Mouse (Mus musculus) intestine, embryonic 16.5 days (tissue): ENCODE measurements around the gene Dtnbp1. TPM values are rescaled to one million over a fixed set of nuclear protein-coding genes. Genes with fewer than 3 reads are reported as not detected.

Experiments
- ATAC-seq: fragments of 200-750 bp; cut with Nextera tagmentation; 2 replicates; pipeline ENCODE4 v1.8.0; 2017; ENCODE audit warnings: moderate TSS enrichment, moderate library complexity
- H3K27ac ChIP-seq: fragments of 300-500 bp; sonication (generic); 2 replicates; pipeline ENCODE4 v1.5.1; 2014; ENCODE audit warnings: mild to moderate bottlenecking, low read length
- H3K27me3 ChIP-seq: fragments of 300-500 bp; sonication (generic); replicated peaks from 2 replicates; pipeline ENCODE4 v1.6.1; 2014; ENCODE audit warnings: low read length, control low read depth, mixed read lengths; ENCODE audit not compliant: control insufficient read depth, insufficient read depth
- H3K36me3 ChIP-seq: fragments of 300-500 bp; sonication (generic); 2 replicates; pipeline ENCODE4 v1.6.1; 2014; ENCODE audit warnings: low read length, control low read depth; ENCODE audit not compliant: control insufficient read depth, insufficient read depth
- H3K4me1 ChIP-seq: fragments of 300-500 bp; sonication (generic); 2 replicates; pipeline ENCODE4 v1.6.1; 2014; ENCODE audit warnings: low read length, control low read depth, mixed read lengths; ENCODE audit not compliant: control insufficient read depth, insufficient read depth
- H3K4me2 ChIP-seq: fragments of 300-500 bp; sonication (generic); 2 replicates; pipeline ENCODE4 v1.6.1; 2014; ENCODE audit warnings: low read depth, low read length, control low read depth
- H3K4me3 ChIP-seq: fragments of 300-500 bp; sonication (generic); 2 replicates; pipeline ENCODE4 v1.5.1; 2014; ENCODE audit warnings: mild to moderate bottlenecking, low read length
- H3K9ac ChIP-seq: fragments of 300-500 bp; sonication (generic); 2 replicates; pipeline ENCODE4 v1.6.1; 2014; ENCODE audit warnings: low read depth, low read length
- H3K9me3 ChIP-seq: fragments of 300-500 bp; sonication (generic); 2 replicates; pipeline ENCODE4 v1.6.1; 2016; ENCODE audit warnings: low read length, control low read depth; ENCODE audit not compliant: control insufficient read depth
- WGBS: fragments of 180-500 bp; shearing (Covaris S2); extraction: QIAGEN DNeasy Blood & Tissue Kit; methylation state at CpG from one replicate; pipeline ENCODE4 v1.1.7; 2014; 5-methylcytosine and 5-hydroxymethylcytosine counted together
- polyA plus RNA-seq: library from polyadenylated mRNA; unstranded; fragments of >200 nt; fragmentation: Nextera tagmentation; extraction: Ambion mirVana; gene quantifications from 2 replicates; pipeline ENCODE4 v1.2.1, GENCODE M21; 2015

Dtnbp1 gene
- polyA plus RNA-seq, 1 experiment from 2014 or later = 64.9 TPM

DNA sequence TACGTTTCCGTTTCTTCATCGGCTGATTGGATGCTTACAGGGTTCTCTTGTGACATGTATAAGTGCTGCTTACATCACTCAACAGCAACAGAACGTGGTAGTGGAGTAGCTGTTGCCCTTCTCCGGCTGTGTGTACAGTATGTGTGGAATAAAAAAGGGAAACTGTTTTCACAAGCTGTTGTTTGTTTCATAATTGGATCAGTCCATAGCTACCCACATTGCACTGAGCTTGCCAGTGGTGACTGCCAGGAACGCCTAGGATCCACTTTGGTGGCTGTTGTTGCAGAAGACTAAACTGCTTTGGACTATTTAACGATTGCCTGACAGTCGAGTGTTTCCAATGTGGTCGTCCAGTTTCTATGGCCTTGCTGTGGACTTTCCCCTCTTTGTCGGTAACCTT lies 80.9 kb downstream of the Dtnbp1 start:
- Histone ChIP-seq H3K4me2 (no peak overlapping the region), H3K4me1 (no peaks in the 10 kb centered on the region), H3K9ac (no peak overlapping the region), H3K4me3 (no peak overlapping the region), H3K27ac (no peak overlapping the region), H3K9me3 (no peaks in the 10 kb centered on the region), H3K36me3 (peaks cover 11% of the 10 kb centered on the region), H3K27me3 (no peaks in the 10 kb centered on the region)
- no peak for ATAC-seq
- 65% methylated on average over 10 of the region's 10 CpGs for WGBS

DNA sequence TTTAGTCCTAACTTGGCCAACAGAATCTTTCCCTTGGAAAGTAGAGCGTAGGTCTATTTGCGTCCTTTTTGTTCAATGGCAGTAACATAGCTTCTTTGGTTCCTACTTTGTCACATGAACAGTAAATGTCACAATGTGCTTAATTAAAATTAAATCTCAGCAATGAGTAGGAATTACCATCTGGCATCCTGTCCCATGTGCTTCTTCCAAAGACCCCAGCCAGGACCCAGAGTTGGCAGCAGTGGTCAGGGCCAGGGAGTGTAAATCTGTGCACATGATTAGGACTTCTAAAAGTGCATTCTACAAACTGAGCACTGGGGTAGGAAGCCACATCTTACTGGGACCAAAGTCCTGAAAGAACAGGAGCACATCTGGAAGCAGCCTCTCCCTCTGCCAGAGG lies 83.7 kb downstream of the Dtnbp1 start:
- Histone ChIP-seq H3K4me2 (no peak overlapping the region), H3K9ac (no peak overlapping the region), H3K4me1 (no peaks in the 10 kb centered on the region), H3K36me3 (peaks cover 14% of the 10 kb centered on the region), H3K4me3 (no peak overlapping the region), H3K9me3 (no peaks in the 10 kb centered on the region), H3K27me3 (no peaks in the 10 kb centered on the region), H3K27ac (no peak overlapping the region)
- no peak for ATAC-seq
- 94% methylated on average over 2 of the region's 2 CpGs for WGBS

DNA sequence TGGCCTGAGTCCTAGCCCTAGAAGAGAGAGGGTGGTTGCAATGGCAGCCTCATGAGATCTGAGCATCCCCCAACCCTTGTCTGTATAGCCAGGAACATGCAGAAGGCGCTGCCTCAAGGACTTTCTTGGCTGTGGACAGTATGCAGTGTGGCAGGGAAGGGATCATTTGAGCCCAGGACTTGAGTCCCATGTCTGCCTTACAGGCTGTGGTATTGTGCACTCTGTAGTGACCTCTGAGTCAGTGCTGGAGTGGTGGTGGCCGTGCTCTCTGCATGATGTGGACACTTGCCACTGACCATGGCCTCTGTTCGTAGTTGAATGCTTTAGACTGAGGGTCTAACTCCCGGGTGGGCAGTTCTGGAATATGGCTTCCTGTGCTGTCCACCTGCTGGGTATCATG lies 84.7 kb downstream of the Dtnbp1 start:
- H3K27ac ChIP-seq = no peak overlapping the region
- no peaks in the 10 kb centered on the region for H3K27me3 ChIP-seq
- H3K4me3 ChIP-seq = no peak overlapping the region
- H3K9me3 ChIP-seq = no peaks in the 10 kb centered on the region
- no peak for ATAC-seq
- H3K36me3 ChIP-seq = peaks cover 14% of the 10 kb centered on the region
- no peak overlapping the region for H3K4me2 ChIP-seq
- 95% methylated on average over 4 of the region's 4 CpGs for WGBS
- no peaks in the 10 kb centered on the region for H3K4me1 ChIP-seq
- no peak overlapping the region for H3K9ac ChIP-seq

DNA sequence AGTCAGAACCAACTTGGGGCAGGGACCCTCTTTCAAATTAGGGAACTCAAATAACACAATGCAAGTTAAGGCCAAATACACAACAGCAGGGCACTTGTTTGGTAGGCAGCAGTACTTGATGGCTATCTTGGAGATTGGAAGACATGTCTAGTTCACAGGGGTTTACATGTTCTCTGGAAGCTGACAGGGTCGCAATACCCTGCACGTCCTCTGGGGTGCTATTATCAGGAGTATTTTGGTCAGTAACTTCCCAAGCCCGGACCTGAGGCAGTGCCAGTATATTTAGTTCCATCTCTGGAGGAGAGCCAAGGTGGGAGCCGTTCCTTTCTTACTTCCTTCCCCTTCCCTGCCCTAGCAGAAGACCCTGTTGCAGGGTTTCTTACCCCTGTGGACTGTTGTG lies 86.0 kb downstream of the Dtnbp1 start:
- H3K36me3 ChIP-seq = peaks cover 15% of the 10 kb centered on the region
- H3K9ac ChIP-seq = no peak overlapping the region
- H3K4me3 ChIP-seq = no peak overlapping the region
- no peaks in the 10 kb centered on the region for H3K4me1 ChIP-seq
- ATAC-seq = no peak
- no peak overlapping the region for H3K27ac ChIP-seq
- WGBS = 73% methylated on average over 4 of the region's 4 CpGs
- no peak overlapping the region for H3K4me2 ChIP-seq
- no peaks in the 10 kb centered on the region for H3K9me3 ChIP-seq
- no peaks in the 10 kb centered on the region for H3K27me3 ChIP-seq

DNA sequence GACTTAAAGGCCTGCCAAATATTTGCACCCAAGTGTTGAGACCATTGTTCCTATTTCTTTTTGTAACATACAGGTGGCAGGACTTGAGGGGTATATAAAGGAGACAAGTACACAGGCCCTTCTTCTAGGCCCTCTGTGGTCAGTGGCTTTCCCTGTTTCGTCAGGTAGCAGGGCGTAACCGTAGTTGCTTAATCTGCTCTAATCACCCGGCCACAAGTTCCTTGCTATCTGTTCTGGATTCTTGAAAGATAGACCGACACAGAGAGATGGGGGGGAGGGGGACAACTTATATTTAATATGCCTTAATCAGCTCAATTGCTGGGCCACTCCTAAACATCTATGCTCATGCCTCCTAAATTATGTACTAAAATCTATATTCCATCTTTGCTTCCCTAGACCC lies 86.6 kb downstream of the Dtnbp1 start:
- Histone ChIP-seq H3K4me3 (no peak overlapping the region), H3K9me3 (no peaks in the 10 kb centered on the region), H3K4me1 (no peaks in the 10 kb centered on the region), H3K27ac (no peak overlapping the region), H3K27me3 (no peaks in the 10 kb centered on the region), H3K9ac (no peak overlapping the region), H3K4me2 (no peak overlapping the region), H3K36me3 (peaks cover 15% of the 10 kb centered on the region)
- ATAC-seq = no peak
- 78% methylated on average over 5 of the region's 5 CpGs for WGBS

DNA sequence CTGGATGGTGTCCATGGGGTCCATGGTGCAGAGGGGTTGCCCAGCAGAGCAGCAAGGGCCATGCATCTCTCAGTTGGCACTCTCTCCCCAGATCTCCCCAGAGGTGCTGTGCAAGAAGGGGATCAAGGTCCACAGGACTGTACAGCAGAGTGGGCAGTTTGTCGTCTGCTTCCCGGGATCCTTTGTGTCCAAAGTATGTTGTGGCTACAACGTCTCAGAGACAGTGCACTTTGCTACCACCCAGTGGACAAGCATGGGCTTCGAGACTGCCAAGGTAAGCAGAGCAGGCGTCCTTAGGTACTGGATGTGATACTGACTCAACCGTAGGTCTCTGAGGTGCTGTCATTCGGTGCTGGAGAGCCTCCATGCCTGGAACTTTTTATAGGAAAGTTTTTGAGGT lies 88.4 kb downstream of the Dtnbp1 start:
- ATAC-seq = no peak
- H3K9me3 ChIP-seq = no peaks in the 10 kb centered on the region
- H3K4me2 ChIP-seq = no peak overlapping the region
- H3K4me3 ChIP-seq = no peak overlapping the region
- H3K27ac ChIP-seq = no peak overlapping the region
- no peak overlapping the region for H3K9ac ChIP-seq
- H3K36me3 ChIP-seq = peaks cover 18% of the 10 kb centered on the region
- H3K27me3 ChIP-seq = no peaks in the 10 kb centered on the region
- 55% methylated on average over 7 of the region's 7 CpGs for WGBS
- peaks cover 5% of the 10 kb centered on the region; the same call in 1 of the 2 replicates for H3K4me1 ChIP-seq

DNA sequence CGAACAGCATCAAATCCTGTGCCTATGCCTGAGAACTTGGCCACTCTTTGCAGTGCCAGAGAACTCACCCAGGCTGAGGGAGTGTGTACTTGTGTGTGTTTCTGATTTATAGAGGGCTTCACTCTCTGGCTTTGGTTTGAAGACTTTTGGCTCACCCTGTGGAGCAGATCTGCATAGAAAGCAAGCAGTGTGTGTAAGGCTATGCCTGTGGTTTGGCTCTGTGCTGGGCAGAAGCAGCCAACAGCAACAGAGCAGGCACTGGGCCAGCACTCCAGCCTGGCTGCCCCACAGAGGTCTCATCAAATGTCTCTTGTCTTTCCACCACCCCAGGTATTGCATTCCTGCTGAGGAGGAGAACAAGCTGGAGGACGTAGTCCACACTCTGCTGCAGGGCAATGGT lies 89.1 kb downstream of the Dtnbp1 start:
- ATAC-seq = no peak
- H3K4me3 ChIP-seq = no peak overlapping the region
- H3K4me1 ChIP-seq = peaks cover 10% of the 10 kb centered on the region; the same call in 1 of the 2 replicates
- H3K9me3 ChIP-seq = no peaks in the 10 kb centered on the region
- H3K36me3 ChIP-seq = peaks cover 18% of the 10 kb centered on the region
- no peak overlapping the region for H3K27ac ChIP-seq
- WGBS = 72% methylated on average over 2 of the region's 2 CpGs
- no peak overlapping the region for H3K4me2 ChIP-seq
- no peaks in the 10 kb centered on the region for H3K27me3 ChIP-seq
- H3K9ac ChIP-seq = no peak overlapping the region

DNA sequence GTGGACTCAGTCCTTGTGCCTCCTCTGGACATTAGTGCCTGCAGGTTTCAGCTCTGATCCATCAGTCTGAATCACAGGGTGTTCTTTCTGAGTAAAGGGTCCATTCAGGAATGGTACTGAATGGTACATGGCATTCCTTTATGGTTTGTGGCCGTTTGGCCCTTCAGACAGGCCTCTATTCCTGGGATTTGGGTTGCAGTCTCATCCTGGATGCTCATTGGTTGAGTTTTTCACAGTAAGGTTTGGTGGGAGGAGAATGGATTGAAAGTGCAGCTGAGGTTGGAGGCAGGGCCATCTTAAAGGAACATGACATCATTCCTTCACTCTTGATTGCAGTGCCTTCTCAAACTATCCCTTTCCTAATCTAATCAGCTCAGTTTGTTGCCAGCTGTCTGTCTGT lies 93.2 kb downstream of the Dtnbp1 start:
- no peaks in the 10 kb centered on the region for H3K9me3 ChIP-seq
- H3K4me3 ChIP-seq = no peak overlapping the region
- no peaks in the 10 kb centered on the region for H3K27me3 ChIP-seq
- peak overlapping the region; percentile 78 for H3K27ac ChIP-seq
- H3K4me1 ChIP-seq = peaks cover 19% of the 10 kb centered on the region
- ATAC-seq = no peak
- no peak overlapping the region for H3K9ac ChIP-seq
- WGBS = 21% methylated on average over 1 of the region's 1 CpGs
- H3K36me3 ChIP-seq = peaks cover 18% of the 10 kb centered on the region
- no peak overlapping the region for H3K4me2 ChIP-seq

DNA sequence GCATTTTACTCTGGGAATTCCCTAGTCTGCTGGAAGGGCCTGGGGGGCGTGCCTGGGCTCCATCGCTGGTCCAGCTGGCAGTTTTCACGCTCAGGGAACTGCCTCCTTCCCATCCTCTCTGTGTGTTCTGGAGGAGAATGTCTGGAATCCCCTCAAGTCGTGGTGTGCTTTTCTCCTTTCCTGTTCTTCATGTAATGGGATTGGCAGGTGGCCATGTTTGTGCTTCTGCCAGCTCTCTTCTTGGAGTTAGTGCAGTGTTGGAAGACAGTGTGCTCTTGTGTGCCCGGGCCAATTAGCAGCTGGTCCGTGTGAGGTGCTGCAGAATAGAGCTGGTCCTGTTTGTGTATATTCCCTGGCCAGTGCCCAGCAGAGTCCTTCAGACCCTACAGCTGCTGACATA lies 94.2 kb downstream of the Dtnbp1 start:
- peaks cover 19% of the 10 kb centered on the region for H3K4me1 ChIP-seq
- H3K4me3 ChIP-seq = no peak overlapping the region
- H3K36me3 ChIP-seq = peaks cover 20% of the 10 kb centered on the region
- H3K9me3 ChIP-seq = no peaks in the 10 kb centered on the region
- peak; percentile 93 for ATAC-seq
- WGBS = 46% methylated on average over 6 of the region's 6 CpGs
- no peaks in the 10 kb centered on the region for H3K27me3 ChIP-seq
- no peak overlapping the region for H3K4me2 ChIP-seq
- H3K27ac ChIP-seq = peak overlapping the region; percentile 78
- H3K9ac ChIP-seq = peak overlapping the region; percentile 19; the same call in 1 of the 2 replicates

DNA sequence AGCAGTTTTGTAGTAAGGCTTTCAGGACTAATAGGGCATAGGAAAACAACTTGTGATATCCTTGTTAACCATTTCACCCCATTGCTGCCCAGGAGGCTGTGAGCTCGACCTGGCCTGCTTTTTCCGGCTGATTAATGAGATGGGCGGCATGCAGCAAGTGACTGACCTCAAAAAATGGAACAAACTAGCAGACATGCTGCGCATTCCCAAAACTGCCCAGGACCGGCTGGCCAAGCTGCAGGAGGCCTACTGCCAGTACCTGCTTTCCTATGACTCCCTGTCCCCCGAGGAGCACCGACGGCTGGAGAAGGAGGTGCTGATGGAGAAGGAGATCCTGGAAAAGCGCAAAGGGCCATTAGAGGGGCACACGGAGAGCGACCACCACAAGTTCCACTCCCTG lies 95.8 kb downstream of the Dtnbp1 start:
- ATAC-seq = no peak
- Histone ChIP-seq H3K4me2 (no peak overlapping the region), H3K9me3 (no peaks in the 10 kb centered on the region), H3K27ac (no peak overlapping the region), H3K4me3 (no peak overlapping the region), H3K36me3 (peaks cover 21% of the 10 kb centered on the region), H3K27me3 (no peaks in the 10 kb centered on the region), H3K4me1 (peaks cover 19% of the 10 kb centered on the region), H3K9ac (no peak overlapping the region)
- 91% methylated on average over 11 of the region's 11 CpGs for WGBS
